In genomic region chr7:122242260-122242659, GRCm38 (mm10) we compare ENCODE assay signal across 10 mouse cellular contexts. TPM values are rescaled to one million over a fixed set of nuclear protein-coding genes. Genes with fewer than 3 reads are reported as not detected.
DNase-seq lines count a peak whose midpoint lies in the region; ATAC-seq and TF ChIP-seq lines count a peak whose summit lies in the region.
"Had no signal": no experiment of that assay in that cellular context is flagged by ENCODE, and none has a peak within 500 bp of the region (broad histone marks: within the 10 kb centered on the region; RNA-seq: fewer than 3 reads in every experiment).

No protein-coding gene starts in this region.

- H3K27me3 ChIP-seq in kidney, embryonic 15.5 days = no peaks in the 10 kb centered on the region
- H3K27me3 ChIP-seq in Patski = peaks cover 5% of the 10 kb centered on the region
- H3K27me3 ChIP-seq in intestine, postnatal 0 days (replicated peaks; ENCODE audit: control insufficient read depth, insufficient read depth, low read length) = no peaks in the 10 kb centered on the region
- no peaks in the 10 kb centered on the region for H3K27me3 ChIP-seq in midbrain, postnatal 0 days (ENCODE audit: insufficient read depth, low read length)
- H3K27me3 ChIP-seq: liver, embryonic 15.5 days; stomach, embryonic 15.5 days had no signal

- no peaks in the 10 kb centered on the region for H3K36me3 ChIP-seq in kidney, embryonic 15.5 days
- no peaks in the 10 kb centered on the region for H3K36me3 ChIP-seq in intestine, postnatal 0 days (ENCODE audit: control insufficient read depth, insufficient read depth)
- H3K36me3 ChIP-seq in midbrain, postnatal 0 days (ENCODE audit: insufficient read depth, low read length) = no peaks in the 10 kb centered on the region
- H3K36me3 ChIP-seq: liver, embryonic 15.5 days; stomach, embryonic 15.5 days had no signal

- no peaks in the 10 kb centered on the region for H3K4me1 ChIP-seq in kidney, embryonic 15.5 days
- no peaks in the 10 kb centered on the region for H3K4me1 ChIP-seq in intestine, postnatal 0 days (replicated peaks; ENCODE audit: control insufficient read depth, insufficient read depth, low read length)
- H3K4me1 ChIP-seq in midbrain, postnatal 0 days (ENCODE audit: insufficient read depth, low read length) = no peaks in the 10 kb centered on the region
- H3K4me1 ChIP-seq: liver, embryonic 15.5 days; stomach, embryonic 15.5 days had no signal

- H3K4me3 ChIP-seq in kidney, embryonic 15.5 days (replicated peaks) = no peak overlapping the region
- no peak overlapping the region for H3K4me3 ChIP-seq in intestine, postnatal 0 days (ENCODE audit: low read depth, low read length)
- no peak overlapping the region for H3K4me3 ChIP-seq in midbrain, postnatal 0 days (ENCODE audit: low read depth, low read length)
- H3K4me3 ChIP-seq: liver, embryonic 15.5 days; stomach, embryonic 15.5 days had no signal

- ATAC-seq in kidney, embryonic 15.5 days (replicated peaks; ENCODE audit: low FRiP score) = no peak
- no peak for ATAC-seq in Patski
- ATAC-seq in intestine, postnatal 0 days = peak; percentile 59
- ATAC-seq in midbrain, postnatal 0 days (ENCODE audit: low FRiP score) = no peak

- H3K9ac ChIP-seq in kidney, embryonic 15.5 days = no peak overlapping the region
- no peak overlapping the region for H3K9ac ChIP-seq in intestine, postnatal 0 days (ENCODE audit: low read depth, low read length)
- H3K9ac ChIP-seq in midbrain, postnatal 0 days (replicated peaks; ENCODE audit: low read length, poor library complexity, severe bottlenecking) = no peak overlapping the region
- H3K9ac ChIP-seq: liver, embryonic 15.5 days; stomach, embryonic 15.5 days had no signal

- TF ChIP-seq CTCF in Patski (IDR thresholded peaks at IDR 0.05) = peak; percentile 67
- peak; percentile 96 for TF ChIP-seq CTCF in intestine, postnatal 0 days (IDR thresholded peaks at IDR 0.05; ENCODE audit: low read depth)
- TF ChIP-seq CTCF in midbrain, postnatal 0 days (IDR thresholded peaks at IDR 0.05) = peak; percentile 93

- POLR2A ChIA-PET in Patski (lab: Charles Lee) = no interaction called here

- DNase-seq in kidney, adult 11 months = peak; percentile 13
- DNase-seq in B cell, adult 2 months = peak; percentile 61 to 66
- DNase-seq in Patski (ENCODE audit: low read depth, low spot score) = no peak
- peak; percentile 58 for DNase-seq in embryo, embryonic 11 days
- peak; percentile 72 for DNase-seq in midbrain, postnatal 0 days (ENCODE audit: low spot score)
- no peak for DNase-seq in gastrocnemius, postnatal 10 days

- no peak overlapping the region for H3K27ac ChIP-seq in kidney, embryonic 15.5 days
- no peak overlapping the region for H3K27ac ChIP-seq in intestine, postnatal 0 days (ENCODE audit: low read depth, low read length)
- H3K27ac ChIP-seq in midbrain, postnatal 0 days (ENCODE audit: low read depth, low read length) = no peak overlapping the region
- H3K27ac ChIP-seq: liver, embryonic 15.5 days; stomach, embryonic 15.5 days had no signal

- H3K4me2 ChIP-seq in kidney, embryonic 15.5 days = no peak overlapping the region
- H3K4me2 ChIP-seq in intestine, postnatal 0 days (replicated peaks; ENCODE audit: low read depth) = no peak overlapping the region
- no peak overlapping the region for H3K4me2 ChIP-seq in midbrain, postnatal 0 days (ENCODE audit: low read depth, low read length, poor library complexity, severe bottlenecking)
- H3K4me2 ChIP-seq: liver, embryonic 15.5 days; stomach, embryonic 15.5 days had no signal

- in situ Hi-C loops in Patski (cut with MboI; ENCODE audit: low pct_unique_long_range_greater_than_20kb) = loop anchor here (25.0 kb wide), 1 partner anchor 670 kb away; no protein-coding TSS in a partner anchor

- 49% methylated on average over 1 of the region's 1 CpGs for WGBS in kidney, embryonic 15.5 days
- WGBS in intestine, postnatal 0 days = 46% methylated on average over 1 of the region's 1 CpGs
- 33% methylated on average over 1 of the region's 1 CpGs for WGBS in midbrain, postnatal 0 days

- CTCF ChIA-PET in Patski (lab: Charles Lee) = no interaction called here

- H3K9me3 ChIP-seq in kidney, embryonic 15.5 days (replicated peaks) = no peaks in the 10 kb centered on the region
- H3K9me3 ChIP-seq in intestine, postnatal 0 days (ENCODE audit: control insufficient read depth) = no peaks in the 10 kb centered on the region
- H3K9me3 ChIP-seq in midbrain, postnatal 0 days (ENCODE audit: low read length) = no peaks in the 10 kb centered on the region
- H3K9me3 ChIP-seq: liver, embryonic 15.5 days; stomach, embryonic 15.5 days had no signal

RNA-seq across cellular contexts. Expression of gene Chp2, which starts 23.0 kb away (rescaled TPM):
- 0.75 and 0.77 TPM in 2 replicates for polyA plus RNA-seq in kidney, embryonic 15.5 days (2015; fragmentation: Nextera tagmentation; extraction: Ambion mirVana)
- not detected for polyA plus RNA-seq in Patski (2021)
- polyA plus RNA-seq in intestine, postnatal 0 days (2015; fragmentation: Nextera tagmentation; extraction: Ambion mirVana) = 54.5 and 60.2 TPM in 2 replicates
- 0.38 and 0.99 TPM in 2 replicates for total RNA-seq in midbrain, postnatal 0 days (2014; rRNA removed)
- 0.99 and 1.3 TPM in 2 replicates for polyA plus RNA-seq in midbrain, postnatal 0 days (2015; fragmentation: Nextera tagmentation; extraction: Ambion mirVana)
- total RNA-seq in gastrocnemius, postnatal 10 days (2021) = 1 to 10 TPM; 5.1 to 6.2 TPM

RNA-seq across cellular contexts. Expression of gene Prkcb, which starts 46.3 kb away (rescaled TPM):
- polyA plus RNA-seq in kidney, embryonic 15.5 days (2015; fragmentation: Nextera tagmentation; extraction: Ambion mirVana) = 3.4 and 5.9 TPM in 2 replicates
- polyA plus RNA-seq in Patski (2021) = not detected
- 4.7 and 5.1 TPM in 2 replicates for polyA plus RNA-seq in intestine, postnatal 0 days (2015; fragmentation: Nextera tagmentation; extraction: Ambion mirVana)
- total RNA-seq in midbrain, postnatal 0 days (2014; rRNA removed) = 307 and 308 TPM in 2 replicates
- 184 and 196 TPM in 2 replicates for polyA plus RNA-seq in midbrain, postnatal 0 days (2015; fragmentation: Nextera tagmentation; extraction: Ambion mirVana)
- 1 to 10 TPM; 2.9 to 4.2 TPM for total RNA-seq in gastrocnemius, postnatal 10 days (2021)

RNA-seq across cellular contexts. Expression of gene Ern2, which starts 56.3 kb away (rescaled TPM):
- 0.89 TPM in 1 of 2 replicates, not detected in the other for polyA plus RNA-seq in kidney, embryonic 15.5 days (2015; fragmentation: Nextera tagmentation; extraction: Ambion mirVana)
- polyA plus RNA-seq in Patski (2021) = not detected
- 4.0 and 4.8 TPM in 2 replicates for polyA plus RNA-seq in intestine, postnatal 0 days (2015; fragmentation: Nextera tagmentation; extraction: Ambion mirVana)
- total RNA-seq in midbrain, postnatal 0 days (2014; rRNA removed) = 2.4 and 3.6 TPM in 2 replicates
- polyA plus RNA-seq in midbrain, postnatal 0 days (2015; fragmentation: Nextera tagmentation; extraction: Ambion mirVana) = 2.0 and 2.6 TPM in 2 replicates
- total RNA-seq in gastrocnemius, postnatal 10 days (2021) = not detected
- polyA plus RNA-seq: liver, embryonic 15.5 days had no signal

Comparison
In these comparisons a context has a peak if more than half of its experiments do, and no peak if none do; other contexts are left out.
1. DNase-seq: peak in kidney, adult 11 months (single experiment), B cell, adult 2 months (2 of 2), embryo, embryonic 11 days (single experiment) and midbrain, postnatal 0 days (single experiment); none in Patski (single experiment) and gastrocnemius, postnatal 10 days (single experiment).
2. RNA of gene Chp2, which starts 23.0 kb away (polyA plus RNA-seq): 54.5 to 60.2 TPM in intestine, postnatal 0 days; 0.99 to 1.3 TPM in midbrain, postnatal 0 days, 0.75 to 0.77 TPM in kidney, embryonic 15.5 days and not detected in Patski (single experiment); every median in the first group is over 10 times any median in the second.
3. RNA of gene Prkcb, which starts 46.3 kb away (polyA plus RNA-seq): 184 to 196 TPM in midbrain, postnatal 0 days; 3.4 to 5.9 TPM in kidney, embryonic 15.5 days, 4.7 to 5.1 TPM in intestine, postnatal 0 days and not detected in Patski (single experiment); every median in the first group is over 10 times any median in the second.
4. Peak in every context shown above with its lines, with median percentiles within 50 percentile points of each other: CTCF ChIP-seq.